Mouse (Mus musculus): ENCODE results near the gene Gm20878.
"Not testable (repeated sequence)": the region's sequence is repeated elsewhere in the genome, so short reads cannot be mapped to it uniquely, and the experiment has no call there.

Gm20878 gene

DNA sequence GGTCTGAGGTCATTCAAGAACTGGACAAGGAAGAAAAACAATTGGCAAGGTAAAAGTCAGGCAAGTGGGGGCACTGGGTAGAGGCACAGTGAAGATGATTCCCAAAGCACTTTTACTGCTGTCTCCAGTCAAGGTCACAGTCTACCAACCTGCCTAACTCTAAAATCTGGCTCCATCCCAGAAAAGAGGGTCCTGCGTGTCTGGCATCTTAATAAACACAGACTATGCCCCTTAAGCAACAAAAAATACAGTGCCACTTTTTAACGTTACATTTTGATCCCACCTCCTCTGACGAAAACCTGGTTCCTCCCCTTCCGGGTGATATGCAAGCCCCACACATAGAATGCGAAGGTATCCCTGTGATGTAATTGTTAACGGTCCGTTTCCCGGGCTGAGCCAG, at the start of gene Gm20878:
Gm20878 (plus strand) TSS at position 301 of the 400 bp plus-strand sequence.
- not testable (repeated sequence) for DNase-seq (ENCODE audit: low read depth)

DNA sequence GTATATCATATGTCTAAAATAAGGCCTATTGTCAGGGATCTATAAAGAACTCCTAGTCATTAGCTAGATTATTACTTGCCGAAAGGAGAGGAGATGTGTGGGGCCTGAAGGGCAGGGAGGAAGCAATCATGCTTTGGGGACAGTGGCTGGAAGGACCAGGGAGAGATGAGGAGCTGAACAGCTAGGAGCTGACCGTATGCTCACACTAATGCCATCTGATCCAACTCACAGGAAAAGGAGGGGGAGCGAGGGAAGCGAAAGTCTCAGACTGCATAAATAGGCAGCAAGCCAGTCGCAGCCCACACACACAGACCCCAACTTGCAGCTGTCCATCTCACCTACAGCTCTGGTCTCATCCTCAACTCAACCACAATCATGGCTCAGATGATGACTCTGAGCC, 38.1 kb upstream of the Gm20878 start, which contains the start of gene Gm21541:
Gm21541 (plus strand) TSS at position 301 of the 400 bp plus-strand sequence.
- not testable (repeated sequence) for DNase-seq (ENCODE audit: low read depth)

DNA sequence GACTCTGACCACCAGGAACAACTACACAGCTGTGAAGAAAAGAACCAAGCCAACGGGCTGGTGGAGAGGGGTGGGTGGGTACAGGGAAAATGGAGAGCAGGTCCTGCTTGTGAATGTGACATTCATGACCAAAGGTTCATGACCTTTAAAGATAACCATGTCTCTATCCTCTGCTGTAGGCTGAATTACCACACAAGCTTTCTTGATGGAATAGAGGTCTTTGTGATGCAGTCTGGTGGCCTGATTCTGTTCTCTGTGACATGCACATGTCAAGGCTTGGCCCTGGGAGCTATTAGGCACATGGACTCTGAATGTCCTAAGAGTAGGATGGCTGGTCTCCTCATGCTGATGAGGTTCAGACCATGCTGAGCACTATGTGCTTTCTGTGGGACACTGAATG, 24.4 kb downstream of the Gm20878 start, which contains the start of gene Fam205a4:
Fam205a4 (plus strand) TSS at position 301 of the 400 bp plus-strand sequence.
- not testable (repeated sequence) for DNase-seq (ENCODE audit: low read depth)
